Mouse (Mus musculus): Measurements from ENCODE around the gene Serpinf2. TPM values are rescaled to one million over a fixed set of nuclear protein-coding genes. Genes with fewer than 3 reads are reported as not detected.

Serpinf2 gene
- total and polyA plus RNA-seq, 2 experiments from 2014 or later = 0.24 TPM; not detected in 1

DNA sequence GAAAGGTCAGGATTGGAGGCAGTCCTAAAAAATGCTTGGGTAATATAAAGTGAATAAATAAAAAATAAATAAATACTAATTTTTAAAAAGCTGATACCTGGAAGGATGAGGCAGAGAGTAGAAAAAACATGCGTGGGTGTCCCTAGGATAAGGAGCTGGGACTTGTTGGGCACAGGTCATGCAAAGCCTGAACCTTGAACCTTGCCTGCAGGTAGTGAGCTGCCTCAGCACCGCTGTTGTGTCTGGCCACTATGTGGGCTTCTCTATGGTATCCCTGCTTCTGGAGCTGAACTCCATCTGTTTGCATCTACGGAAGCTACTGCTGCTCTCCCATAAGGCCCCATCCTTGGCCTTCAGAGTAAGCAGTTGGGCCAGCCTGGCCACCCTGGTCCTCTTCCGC is 29.9 kb upstream of the Serpinf2 start:
- H3K36me3 ChIP-seq (ENCODE audit: insufficient read depth) = peaks cover 10% of the 10 kb centered on the region
- no peak overlapping the region for H3K9ac ChIP-seq
- H3K4me2 ChIP-seq (ENCODE audit: low read depth) = no peak overlapping the region
- DNase-seq = no peak
- H3K27ac ChIP-seq (ENCODE audit: low read depth, low read length) = no peak overlapping the region
- H3K4me3 ChIP-seq (ENCODE audit: low read depth, low read length) = no peak overlapping the region
- 91% methylated on average over 4 of the region's 4 CpGs for WGBS
- no peak for ATAC-seq
- no peaks in the 10 kb centered on the region for H3K4me1 ChIP-seq (ENCODE audit: insufficient read depth)
- no peaks in the 10 kb centered on the region for H3K9me3 ChIP-seq (ENCODE audit: low read length)
- no peak for TF ChIP-seq CTCF (IDR thresholded peaks at IDR 0.05; ENCODE audit: low read depth)
- H3K27me3 ChIP-seq (ENCODE audit: insufficient read depth, low read length) = peaks cover 7% of the 10 kb centered on the region; the same call in 1 of the 2 replicates

DNA sequence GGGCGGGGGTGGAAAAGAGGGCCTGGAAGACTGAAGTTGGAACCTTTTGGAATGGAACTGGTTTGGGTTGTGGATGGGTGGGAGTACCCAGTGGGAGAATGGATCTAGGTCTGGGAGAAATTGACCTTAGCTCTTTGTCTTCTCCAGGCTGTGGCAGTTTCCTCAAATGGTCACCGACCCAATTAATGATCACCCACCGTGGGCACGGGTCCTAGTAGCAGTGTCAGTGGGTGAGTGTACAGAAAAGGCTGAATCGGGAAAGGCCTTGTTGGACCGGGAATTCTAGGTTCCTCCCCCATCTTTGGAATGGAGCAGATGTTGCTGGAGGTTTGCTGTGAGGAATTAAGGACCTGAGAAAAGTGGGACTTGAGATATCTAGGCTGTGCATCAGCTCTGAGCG is 29.0 kb upstream of the Serpinf2 start:
- Histone ChIP-seq H3K4me3 (ENCODE audit: low read depth, low read length) (no peak overlapping the region), H3K9me3 (ENCODE audit: low read length) (no peaks in the 10 kb centered on the region), H3K4me2 (ENCODE audit: low read depth) (peak overlapping the region; percentile 34; the same call in 1 of the 2 replicates), H3K9ac (no peak overlapping the region), H3K36me3 (ENCODE audit: insufficient read depth) (peaks cover 10% of the 10 kb centered on the region), H3K4me1 (ENCODE audit: insufficient read depth) (no peaks in the 10 kb centered on the region), H3K27ac (ENCODE audit: low read depth, low read length) (no peak overlapping the region), H3K27me3 (ENCODE audit: insufficient read depth, low read length) (peaks cover 7% of the 10 kb centered on the region; the same call in 1 of the 2 replicates)
- no peak for TF ChIP-seq CTCF (IDR thresholded peaks at IDR 0.05; ENCODE audit: low read depth)
- DNase-seq (no peak), ATAC-seq (no peak)
- WGBS = 68% methylated on average over 7 of the region's 7 CpGs

- Histone ChIP-seq H3K9ac (no peak overlapping the region), H3K4me1 (ENCODE audit: insufficient read depth) (peaks cover 2% of the 10 kb centered on the region; the same call in 1 of the 2 replicates), H3K4me3 (ENCODE audit: low read depth, low read length) (0 out of 2 replicates have a peak overlapping the region, but pooled peaks have one; percentile 3), H3K27me3 (ENCODE audit: insufficient read depth, low read length) (peaks cover 7% of the 10 kb centered on the region; the same call in 1 of the 2 replicates), H3K4me2 (ENCODE audit: low read depth) (peak overlapping the region; percentile 34; the same call in 1 of the 2 replicates), H3K9me3 (ENCODE audit: low read length) (no peaks in the 10 kb centered on the region), H3K36me3 (ENCODE audit: insufficient read depth) (peaks cover 10% of the 10 kb centered on the region), H3K27ac (ENCODE audit: low read depth, low read length) (no peak overlapping the region)
- 19% methylated on average over 19 of the region's 19 CpGs for WGBS
- ATAC-seq = no peak
- TF ChIP-seq CTCF (IDR thresholded peaks at IDR 0.05; ENCODE audit: low read depth) = no peak
- no peak for DNase-seq
Observed at GRCm38 (mm10) chr11:75467512-75468215, 28.3 kb upstream of the Serpinf2 start.

- peaks cover 10% of the 10 kb centered on the region for H3K4me1 ChIP-seq (ENCODE audit: insufficient read depth)
- no peak for TF ChIP-seq CTCF (IDR thresholded peaks at IDR 0.05; ENCODE audit: low read depth)
- peaks cover 7% of the 10 kb centered on the region; the same call in 1 of the 2 replicates for H3K27me3 ChIP-seq (ENCODE audit: insufficient read depth, low read length)
- ATAC-seq = no peak
- peaks cover 10% of the 10 kb centered on the region for H3K36me3 ChIP-seq (ENCODE audit: insufficient read depth)
- no peak overlapping the region for H3K27ac ChIP-seq (ENCODE audit: low read depth, low read length)
- H3K4me2 ChIP-seq (ENCODE audit: low read depth) = no peak overlapping the region
- DNase-seq = no peak
- H3K9ac ChIP-seq = no peak overlapping the region
- no peaks in the 10 kb centered on the region for H3K9me3 ChIP-seq (ENCODE audit: low read length)
- WGBS = over 99% methylated on average over 4 of the region's 4 CpGs
- no peak overlapping the region for H3K4me3 ChIP-seq (ENCODE audit: low read depth, low read length)
Observed at GRCm38 (mm10) chr11:75466731-75467505, 27.5 kb upstream of the Serpinf2 start.

DNA sequence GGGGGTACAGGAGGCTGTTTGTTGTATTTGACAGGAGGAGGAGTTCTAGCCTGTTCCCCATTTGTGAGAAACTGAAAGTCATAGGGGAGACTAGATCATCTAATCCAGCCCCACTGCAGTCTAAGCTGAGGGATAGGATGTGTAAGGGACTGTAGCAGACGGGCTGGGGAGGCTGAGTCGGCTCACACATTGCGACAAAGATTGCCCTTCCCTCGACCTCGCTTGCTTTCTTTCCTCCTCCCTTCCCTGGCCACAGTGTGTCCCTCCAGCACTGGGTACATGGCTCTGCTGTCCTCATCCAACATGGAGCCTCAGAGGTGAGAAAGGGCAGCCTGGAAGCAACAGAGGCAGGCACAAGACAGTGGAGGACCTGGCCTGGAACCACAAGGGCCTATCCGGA is 25.7 kb upstream of the Serpinf2 start:
- no peak overlapping the region for H3K4me2 ChIP-seq (ENCODE audit: low read depth)
- TF ChIP-seq CTCF (IDR thresholded peaks at IDR 0.05; ENCODE audit: low read depth) = no peak
- peaks cover 7% of the 10 kb centered on the region; the same call in 1 of the 2 replicates for H3K27me3 ChIP-seq (ENCODE audit: insufficient read depth, low read length)
- no peak for DNase-seq
- H3K27ac ChIP-seq (ENCODE audit: low read depth, low read length) = no peak overlapping the region
- no peak overlapping the region for H3K4me3 ChIP-seq (ENCODE audit: low read depth, low read length)
- H3K36me3 ChIP-seq (ENCODE audit: insufficient read depth) = peaks cover 10% of the 10 kb centered on the region
- no peak for ATAC-seq
- H3K9me3 ChIP-seq (ENCODE audit: low read length) = no peaks in the 10 kb centered on the region
- 86% methylated on average over 6 of the region's 6 CpGs for WGBS
- peaks cover 14% of the 10 kb centered on the region for H3K4me1 ChIP-seq (ENCODE audit: insufficient read depth)
- H3K9ac ChIP-seq = no peak overlapping the region

DNA sequence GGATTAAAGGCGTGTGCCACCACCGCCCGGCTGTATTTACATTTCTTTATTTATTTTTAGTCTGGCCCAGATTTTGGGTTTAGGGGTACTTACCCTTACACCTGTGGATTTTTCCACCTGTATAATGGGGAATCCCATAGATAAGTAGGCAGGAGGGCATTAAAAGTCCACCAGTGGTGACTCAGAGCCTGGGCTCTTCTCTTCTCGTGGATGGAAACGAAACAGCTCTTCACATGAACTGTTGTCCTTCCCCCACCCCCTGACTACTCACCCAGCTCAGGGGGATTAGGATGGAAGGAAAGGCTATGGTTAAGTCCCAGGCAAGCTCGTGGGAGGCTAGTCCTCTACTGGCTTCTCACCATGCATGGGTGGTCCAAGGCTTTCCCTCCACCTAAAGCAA is 25.0 kb upstream of the Serpinf2 start:
- TF ChIP-seq CTCF (IDR thresholded peaks at IDR 0.05; ENCODE audit: low read depth) = no peak
- Histone ChIP-seq H3K27ac (ENCODE audit: low read depth, low read length) (no peak overlapping the region), H3K4me2 (ENCODE audit: low read depth) (no peak overlapping the region), H3K4me3 (ENCODE audit: low read depth, low read length) (no peak overlapping the region), H3K4me1 (ENCODE audit: insufficient read depth) (peaks cover 17% of the 10 kb centered on the region), H3K36me3 (ENCODE audit: insufficient read depth) (peaks cover 10% of the 10 kb centered on the region), H3K27me3 (ENCODE audit: insufficient read depth, low read length) (peaks cover 7% of the 10 kb centered on the region; the same call in 1 of the 2 replicates), H3K9me3 (ENCODE audit: low read length) (no peaks in the 10 kb centered on the region), H3K9ac (no peak overlapping the region)
- no peak for ATAC-seq
- no peak for DNase-seq
- WGBS = 82% methylated on average over 6 of the region's 6 CpGs

DNA sequence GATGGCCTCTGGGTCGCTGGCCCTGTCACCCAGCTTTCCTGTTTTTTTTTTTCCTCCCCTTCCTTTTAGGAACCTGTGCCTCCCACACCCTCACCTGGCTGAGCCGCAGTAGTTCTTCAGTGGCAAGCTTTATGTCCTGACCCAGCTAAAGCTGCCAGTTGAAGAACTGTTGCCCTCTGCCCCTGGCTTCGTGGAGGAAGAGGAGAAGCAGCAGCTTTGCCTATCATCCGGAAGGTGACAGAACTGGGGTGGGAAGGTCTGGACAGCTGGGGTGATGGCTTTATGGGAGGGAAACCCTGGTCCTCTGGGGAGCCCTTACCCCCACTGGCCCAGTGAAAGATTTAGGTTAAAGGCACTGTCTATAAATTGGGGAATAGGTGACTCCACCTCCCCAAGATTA is 24.2 kb upstream of the Serpinf2 start:
- no peak for TF ChIP-seq CTCF (IDR thresholded peaks at IDR 0.05; ENCODE audit: low read depth)
- 70% methylated on average over 4 of the region's 4 CpGs for WGBS
- ATAC-seq = no peak

More for the DNA sequence above, 24.2 kb upstream of the Serpinf2 start:
- peaks cover 17% of the 10 kb centered on the region for H3K4me1 ChIP-seq (ENCODE audit: insufficient read depth)
- DNase-seq = no peak
- H3K27ac ChIP-seq (ENCODE audit: low read depth, low read length) = no peak overlapping the region
- no peak overlapping the region for H3K9ac ChIP-seq
- H3K9me3 ChIP-seq (ENCODE audit: low read length) = no peaks in the 10 kb centered on the region
- no peak overlapping the region for H3K4me2 ChIP-seq (ENCODE audit: low read depth)
- peaks cover 7% of the 10 kb centered on the region; the same call in 1 of the 2 replicates for H3K27me3 ChIP-seq (ENCODE audit: insufficient read depth, low read length)
- no peak overlapping the region for H3K4me3 ChIP-seq (ENCODE audit: low read depth, low read length)
- peaks cover 10% of the 10 kb centered on the region for H3K36me3 ChIP-seq (ENCODE audit: insufficient read depth)
